ENCODE assay signal across 12 mouse cellular contexts in genomic region chrX:52017660-52018059, GRCm38 (mm10). TPM values are rescaled to one million over a fixed set of nuclear protein-coding genes. Genes with fewer than 3 reads are reported as not detected.
DNase-seq lines count a peak whose midpoint lies in the region; ATAC-seq lines count a peak whose summit lies in the region.
"Had no signal": no experiment of that assay in that cellular context is flagged by ENCODE, and none has a peak within 500 bp of the region (broad histone marks: within the 10 kb centered on the region; RNA-seq: fewer than 3 reads in every experiment).

No protein-coding gene starts in this region.

- ATAC-seq in forebrain, embryonic 11.5 days (replicated peaks; ENCODE audit: low FRiP score) = no peak
- ATAC-seq in forebrain, embryonic 13.5 days = no peak
- peak; percentile 49 for ATAC-seq in lung, embryonic 16.5 days (ENCODE audit: low read depth)

- DNase-seq in forebrain, embryonic 11.5 days (ENCODE audit: low spot score) = peak; percentile 56
- no peak for DNase-seq in lung, postnatal 25 days (ENCODE audit: low spot score)
- DNase-seq in embryonic facial prominence, embryonic 10.5 days (ENCODE audit: low spot score) = peak; percentile 63
- peak; percentile 66 for DNase-seq in mesoderm, embryonic 11.5 days (ENCODE audit: low read depth, low spot score)
- no peak for DNase-seq in layer of hippocampus, postnatal 10 days (ENCODE audit: low spot score in 2 of 2)
- DNase-seq in right cerebral cortex, postnatal 4 days = no peak
- DNase-seq: cerebellum, adult 11 months had no signal

- no peak overlapping the region for H3K4me3 ChIP-seq in forebrain, embryonic 11.5 days (ENCODE audit: low read depth, low read length)
- no peak overlapping the region for H3K4me3 ChIP-seq in forebrain, embryonic 13.5 days
- H3K4me3 ChIP-seq in lung, embryonic 16.5 days (ENCODE audit: low read length) = no peak overlapping the region
- H3K4me3 ChIP-seq in embryonic facial prominence, embryonic 10.5 days = no peak overlapping the region
- H3K4me3 ChIP-seq: left cerebral cortex, adult 2 months had no signal

- no peak overlapping the region for H3K4me2 ChIP-seq in forebrain, embryonic 11.5 days (ENCODE audit: low read depth, low read length, severe bottlenecking)
- no peak overlapping the region for H3K4me2 ChIP-seq in forebrain, embryonic 13.5 days
- H3K4me2 ChIP-seq in lung, embryonic 16.5 days (ENCODE audit: low read depth, low read length) = no peak overlapping the region

- no peaks in the 10 kb centered on the region for H3K36me3 ChIP-seq in forebrain, embryonic 11.5 days (ENCODE audit: control insufficient read depth, insufficient read depth, low read length)
- no peaks in the 10 kb centered on the region for H3K36me3 ChIP-seq in forebrain, embryonic 13.5 days (ENCODE audit: poor library complexity, severe bottlenecking)
- H3K36me3 ChIP-seq in lung, embryonic 16.5 days (ENCODE audit: control insufficient read depth, insufficient read depth, low read length) = no peaks in the 10 kb centered on the region
- H3K36me3 ChIP-seq in embryonic facial prominence, embryonic 10.5 days (replicated peaks) = no peaks in the 10 kb centered on the region

- H3K9me3 ChIP-seq in forebrain, embryonic 11.5 days (ENCODE audit: control insufficient read depth, low read length) = no peaks in the 10 kb centered on the region
- H3K9me3 ChIP-seq in forebrain, embryonic 13.5 days (replicated peaks) = no peaks in the 10 kb centered on the region
- no peaks in the 10 kb centered on the region for H3K9me3 ChIP-seq in lung, embryonic 16.5 days (ENCODE audit: control insufficient read depth, low read length)
- no peaks in the 10 kb centered on the region for H3K9me3 ChIP-seq in embryonic facial prominence, embryonic 10.5 days

- no peaks in the 10 kb centered on the region for H3K27me3 ChIP-seq in forebrain, embryonic 11.5 days (ENCODE audit: control insufficient read depth, insufficient read depth, low read length)
- no peaks in the 10 kb centered on the region for H3K27me3 ChIP-seq in forebrain, embryonic 13.5 days
- H3K27me3 ChIP-seq in lung, embryonic 16.5 days (ENCODE audit: control insufficient read depth, insufficient read depth, low read depth, low read length) = no peaks in the 10 kb centered on the region
- peaks cover 21% of the 10 kb centered on the region for H3K27me3 ChIP-seq in embryonic facial prominence, embryonic 10.5 days (replicated peaks; ENCODE audit: low read depth, poor library complexity, severe bottlenecking)

- H3K27ac ChIP-seq in forebrain, embryonic 11.5 days (ENCODE audit: low read depth, low read length) = no peak overlapping the region
- no peak overlapping the region for H3K27ac ChIP-seq in forebrain, embryonic 13.5 days
- no peak overlapping the region for H3K27ac ChIP-seq in lung, embryonic 16.5 days (ENCODE audit: low read length)
- peak overlapping the region; percentile 41; the same call in 1 of the 2 replicates for H3K27ac ChIP-seq in embryonic facial prominence, embryonic 10.5 days (replicated peaks)
- H3K27ac ChIP-seq: left cerebral cortex, adult 2 months had no signal

- no peaks in the 10 kb centered on the region; the same call in 1 of the 2 replicates for H3K4me1 ChIP-seq in forebrain, embryonic 11.5 days (replicated peaks; ENCODE audit: control insufficient read depth, insufficient read depth, low read length)
- H3K4me1 ChIP-seq in forebrain, embryonic 13.5 days = peaks cover 3% of the 10 kb centered on the region; the same call in 1 of the 2 replicates
- H3K4me1 ChIP-seq in lung, embryonic 16.5 days (replicated peaks; ENCODE audit: control insufficient read depth, insufficient read depth, low read length) = no peaks in the 10 kb centered on the region
- peaks cover 8% of the 10 kb centered on the region for H3K4me1 ChIP-seq in embryonic facial prominence, embryonic 10.5 days

- H3K9ac ChIP-seq in forebrain, embryonic 11.5 days (ENCODE audit: low read length) = no peak overlapping the region
- no peak overlapping the region for H3K9ac ChIP-seq in forebrain, embryonic 13.5 days
- H3K9ac ChIP-seq in lung, embryonic 16.5 days (ENCODE audit: low read length) = no peak overlapping the region

- WGBS in forebrain, embryonic 11.5 days = 46% methylated on average over 9 of the region's 9 CpGs
- 44% methylated on average over 6 of the region's 9 CpGs for WGBS in forebrain, embryonic 13.5 days
- 68% methylated on average over 9 of the region's 9 CpGs for WGBS in lung, embryonic 16.5 days
- 47% methylated on average over 9 of the region's 9 CpGs for WGBS in embryonic facial prominence, embryonic 10.5 days

RNA-seq across cellular contexts. Expression of gene 1700080O16Rik, which starts 45.1 kb away (rescaled TPM):
- not detected in 2 replicates for polyA plus RNA-seq in forebrain, embryonic 11.5 days (2014; fragmentation: Nextera tagmentation; extraction: Ambion mirVana)
- polyA plus RNA-seq in forebrain, embryonic 13.5 days (2015; fragmentation: Nextera tagmentation; extraction: Ambion mirVana) = not detected in 2 replicates
- not detected in 2 replicates for polyA plus RNA-seq in lung, embryonic 16.5 days (2015; fragmentation: Nextera tagmentation; extraction: Ambion mirVana)
- polyA plus RNA-seq in embryonic facial prominence, embryonic 10.5 days (2016; fragmentation: Nextera tagmentation; extraction: Ambion mirVana) = not detected in 2 replicates
- not detected for total RNA-seq in layer of hippocampus, postnatal 10 days (2021)
- total RNA-seq: heart, postnatal 36 days; left cerebral cortex, adult 2 months had no signal
- polyA plus RNA-seq: neural tube, embryonic 14.5 days had no signal

Comparison
In these comparisons a context has a peak if more than half of its experiments do, and no peak if none do; other contexts are left out.
1. DNase-seq: peak in forebrain, embryonic 11.5 days (single experiment), embryonic facial prominence, embryonic 10.5 days (single experiment) and mesoderm, embryonic 11.5 days (single experiment); none in lung, postnatal 25 days (single experiment), layer of hippocampus, postnatal 10 days (0 of 2) and right cerebral cortex, postnatal 4 days (single experiment).